Mouse (Mus musculus) hindbrain, embryonic 11.5 days (tissue): ENCODE data around the gene Zfp423. TPM values are rescaled to one million over a fixed set of nuclear protein-coding genes. Genes with fewer than 3 reads are reported as not detected.

ENCODE experiments used
- ATAC-seq: fragments of 200-750 bp; cut with Nextera tagmentation; 2 replicates; pipeline ENCODE4 v1.8.0; 2017; ENCODE audit warnings: mild to moderate bottlenecking, moderate TSS enrichment, moderate library complexity; ENCODE audit not compliant: low FRiP score
- DNase-seq: peaks from one replicate; pipeline ENCODE4 v3.0.0-alpha.2; 2015; ENCODE audit warnings: low spot score
- H3K27ac ChIP-seq: fragments of 300-500 bp; sonication (generic); 2 replicates; pipeline ENCODE4 v1.5.1; 2014; ENCODE audit warnings: mild to moderate bottlenecking, low read depth, low read length
- H3K27me3 ChIP-seq: fragments of 300-500 bp; sonication (generic); 2 replicates; pipeline ENCODE4 v1.6.1; 2014; ENCODE audit warnings: mild to moderate bottlenecking, low read length, moderate library complexity, mixed read lengths; ENCODE audit not compliant: control insufficient read depth, insufficient read depth
- H3K36me3 ChIP-seq: fragments of 300-500 bp; sonication (generic); 2 replicates; pipeline ENCODE4 v1.6.1; 2014; ENCODE audit warnings: mild to moderate bottlenecking, low read length, moderate library complexity, mixed read lengths; ENCODE audit not compliant: control insufficient read depth, insufficient read depth
- H3K4me1 ChIP-seq: fragments of 300-500 bp; sonication (generic); replicated peaks from 2 replicates; pipeline ENCODE4 v1.6.1; 2014; ENCODE audit warnings: low read length, mixed read lengths; ENCODE audit not compliant: control insufficient read depth, insufficient read depth
- H3K4me2 ChIP-seq: fragments of 300-500 bp; sonication (generic); replicated peaks from 2 replicates; pipeline ENCODE4 v1.6.1; 2014; ENCODE audit warnings: mild to moderate bottlenecking, low read depth, low read length
- H3K4me3 ChIP-seq: fragments of 300-500 bp; sonication (generic); 2 replicates; pipeline ENCODE4 v1.5.1; 2014; ENCODE audit warnings: low read depth, low read length
- H3K9ac ChIP-seq: fragments of 300-500 bp; sonication (generic); 2 replicates; pipeline ENCODE4 v1.6.1; 2014; ENCODE audit warnings: low read depth, low read length
- H3K9me3 ChIP-seq: fragments of 300-500 bp; sonication (generic); 2 replicates; pipeline ENCODE4 v1.6.1; 2016; ENCODE audit warnings: low read length; ENCODE audit not compliant: control insufficient read depth
- WGBS: fragments of 180-500 bp; shearing (Covaris S2); extraction: QIAGEN DNeasy Blood & Tissue Kit; methylation state at CpG from one replicate; pipeline ENCODE4 v1.1.7; 2014; 5-methylcytosine and 5-hydroxymethylcytosine counted together
- polyA plus RNA-seq: library from polyadenylated mRNA; unstranded; fragments of >200 nt; fragmentation: Nextera tagmentation; extraction: Ambion mirVana; gene quantifications from 2 replicates; pipeline ENCODE4 v1.2.1, GENCODE M21; 2014

Zfp423 gene
- polyA plus RNA-seq, 1 experiment from 2014 or later = 49.5 TPM

DNA sequence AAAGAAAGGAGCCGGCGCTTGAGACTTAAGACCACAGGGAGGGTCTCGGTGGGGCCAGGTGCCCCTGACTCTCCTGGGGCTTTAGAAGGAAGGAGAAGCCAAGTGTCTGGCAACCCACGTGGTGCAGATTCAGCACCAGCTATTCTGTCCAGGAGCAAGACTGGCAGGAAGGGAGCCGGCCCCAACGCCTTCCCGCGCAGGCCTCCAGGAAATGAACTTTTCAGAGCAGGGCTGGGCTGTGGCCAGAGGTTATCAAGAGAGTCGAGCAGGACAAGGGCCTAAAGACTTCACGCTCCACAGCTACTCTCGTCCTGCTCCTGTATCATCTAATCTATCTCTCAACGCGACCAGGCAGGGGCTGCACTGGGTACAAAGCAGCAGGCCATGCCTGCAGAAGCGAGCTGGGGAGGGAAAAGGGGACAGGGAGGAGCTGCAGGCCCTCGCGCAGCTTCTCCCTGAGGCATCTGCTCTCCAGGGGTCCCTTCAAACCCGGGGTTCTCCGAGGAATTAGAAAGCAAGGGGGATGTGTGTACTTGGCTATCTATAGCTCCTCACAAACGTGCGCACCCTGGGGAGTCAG is 1.4 kb downstream of the Zfp423 start:
- 0% methylated on average over 20 of the region's 20 CpGs for WGBS
- Histone ChIP-seq H3K9me3 (no peaks in the 10 kb centered on the region), H3K27me3 (peaks cover 3% of the 10 kb centered on the region; the same call in 1 of the 2 replicates), H3K4me2 (peak overlapping the region; percentile 96), H3K4me3 (peak overlapping the region; percentile 92), H3K27ac (peak overlapping the region; percentile 99), H3K4me1 (peaks cover 22% of the 10 kb centered on the region), H3K36me3 (no peaks in the 10 kb centered on the region), H3K9ac (peak overlapping the region; percentile 99)
- ATAC-seq (no peak), DNase-seq (peak; percentile 58)

DNA sequence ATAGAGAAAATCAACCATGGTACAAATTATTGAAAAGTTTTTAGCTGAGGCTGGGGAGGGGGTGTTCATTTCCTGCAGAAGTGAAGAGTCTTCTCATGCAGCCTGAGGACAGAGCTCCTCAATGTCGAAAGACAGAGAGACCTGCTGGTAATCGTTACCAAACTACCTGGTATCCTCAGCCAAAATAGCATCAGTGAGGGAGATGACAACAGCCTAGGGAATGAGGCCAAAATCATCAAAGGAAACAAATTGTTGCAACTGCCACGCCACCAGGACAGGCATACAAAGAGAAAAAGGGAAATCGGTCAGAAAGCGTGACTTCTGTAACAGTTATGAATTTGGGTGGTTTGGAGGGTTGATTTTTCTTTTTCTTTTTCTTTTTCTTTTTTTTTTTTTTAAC is 3.4 kb downstream of the Zfp423 start:
- H3K4me2 ChIP-seq = 0 out of 2 replicates have a peak overlapping the region, but pooled peaks have one; percentile 22
- DNase-seq = no peak

GRCm38 (mm10) chr8:87953473-87953872 is 5.9 kb downstream of the Zfp423 start:
- H3K27me3 ChIP-seq = no peaks in the 10 kb centered on the region
- WGBS = 18% methylated on average over 5 of the region's 5 CpGs
- no peak for ATAC-seq
- peaks cover 17% of the 10 kb centered on the region for H3K4me1 ChIP-seq
- H3K4me2 ChIP-seq = no peak overlapping the region
- no peaks in the 10 kb centered on the region for H3K9me3 ChIP-seq
- H3K27ac ChIP-seq = no peak overlapping the region
- no peaks in the 10 kb centered on the region for H3K36me3 ChIP-seq
- no peak overlapping the region for H3K9ac ChIP-seq
- peak; percentile 52 for DNase-seq
- no peak overlapping the region for H3K4me3 ChIP-seq

More for the DNA sequence above, 3.4 kb downstream of the Zfp423 start:
- H3K4me3 ChIP-seq = no peak overlapping the region
- peaks cover 14% of the 10 kb centered on the region for H3K4me1 ChIP-seq
- no peaks in the 10 kb centered on the region for H3K9me3 ChIP-seq
- no peak for ATAC-seq
- no peak overlapping the region for H3K9ac ChIP-seq
- H3K36me3 ChIP-seq = no peaks in the 10 kb centered on the region
- no peak overlapping the region for H3K27ac ChIP-seq
- 46% methylated on average over 5 of the region's 5 CpGs for WGBS
- H3K27me3 ChIP-seq = no peaks in the 10 kb centered on the region

DNA sequence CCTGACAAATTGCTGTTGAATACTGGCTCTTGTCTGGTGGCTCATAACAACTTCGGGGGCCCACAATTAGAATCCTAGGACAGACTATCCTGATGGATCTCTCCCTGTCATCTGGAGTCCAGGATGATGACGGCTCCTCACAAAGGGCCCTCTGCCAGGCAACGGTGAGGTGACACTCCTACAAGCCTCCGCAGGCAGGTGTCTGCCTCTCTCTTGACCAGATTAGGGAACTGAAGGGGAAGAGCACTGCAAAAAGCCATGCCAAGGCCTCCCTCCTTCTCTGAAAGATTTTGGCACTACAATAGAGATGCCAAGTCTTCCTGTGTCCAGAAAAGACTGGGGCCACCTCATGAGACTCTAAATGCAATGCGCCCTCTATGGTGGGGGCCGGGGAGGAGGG is 7.1 kb downstream of the Zfp423 start:
- ATAC-seq = no peak
- WGBS = 70% methylated on average over 6 of the region's 6 CpGs
- Histone ChIP-seq H3K9me3 (no peaks in the 10 kb centered on the region), H3K9ac (no peak overlapping the region), H3K4me2 (no peak overlapping the region), H3K27me3 (no peaks in the 10 kb centered on the region), H3K4me1 (peaks cover 14% of the 10 kb centered on the region), H3K36me3 (no peaks in the 10 kb centered on the region), H3K4me3 (no peak overlapping the region), H3K27ac (no peak overlapping the region)
- DNase-seq = no peak

DNA sequence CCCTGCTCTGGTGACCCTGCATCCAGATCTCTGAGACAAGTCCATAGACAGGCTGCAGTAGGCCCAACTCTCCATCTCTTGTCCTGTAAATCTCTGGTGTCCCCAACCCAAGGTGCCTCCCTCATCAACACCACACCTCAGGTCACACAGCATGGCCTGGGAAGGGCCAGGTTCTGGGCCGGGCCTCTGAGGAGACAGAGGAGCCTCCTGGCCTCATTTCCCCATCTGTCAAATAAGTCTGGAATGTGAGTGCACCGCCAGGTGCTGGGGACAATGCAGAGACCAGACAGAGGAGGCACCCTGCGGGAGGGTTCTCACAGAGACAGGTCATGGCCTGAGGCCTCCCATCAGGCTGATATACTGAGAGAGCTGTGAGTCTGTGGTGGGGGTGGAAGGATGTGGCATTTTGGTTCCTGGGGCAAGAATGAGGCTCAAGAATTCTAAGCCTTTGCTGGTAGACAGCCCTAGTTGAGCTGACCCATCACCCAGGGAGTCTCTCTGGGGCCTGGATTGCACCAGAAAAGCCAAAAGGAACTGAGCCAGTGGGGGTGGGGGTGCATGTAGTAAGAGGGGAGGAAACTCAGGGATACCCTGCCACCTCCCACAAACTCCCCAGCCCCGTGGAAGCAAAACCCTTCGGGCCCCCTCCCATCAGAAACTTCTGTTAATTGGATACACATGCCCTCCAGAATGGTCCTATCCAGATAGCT is 15.0 kb downstream of the Zfp423 start:
- peak; percentile 54 for DNase-seq
- 16% methylated on average over 5 of the region's 5 CpGs for WGBS
- Histone ChIP-seq H3K27ac (peak overlapping the region; percentile 34; the same call in 1 of the 2 replicates), H3K4me2 (peak overlapping the region; percentile 65), H3K27me3 (no peaks in the 10 kb centered on the region), H3K4me3 (no peak overlapping the region), H3K9ac (no peak overlapping the region; the same call in 1 of the 2 replicates), H3K4me1 (peaks cover 27% of the 10 kb centered on the region), H3K9me3 (no peaks in the 10 kb centered on the region), H3K36me3 (no peaks in the 10 kb centered on the region)
- peak; percentile 41 for ATAC-seq

- Histone ChIP-seq H3K4me3 (peak overlapping the region; percentile 24), H3K4me1 (peaks cover 32% of the 10 kb centered on the region), H3K9ac (peak overlapping the region; percentile 28; the same call in 1 of the 2 replicates), H3K4me2 (peak overlapping the region; percentile 65), H3K27ac (peak overlapping the region; percentile 34; the same call in 1 of the 2 replicates), H3K27me3 (no peaks in the 10 kb centered on the region), H3K9me3 (no peaks in the 10 kb centered on the region), H3K36me3 (no peaks in the 10 kb centered on the region)
- ATAC-seq (peak; percentile 53; the same call in 1 of the 2 replicates), DNase-seq (no peak)
- WGBS = 2% methylated on average over 42 of the region's 42 CpGs
These were observed 15.7 kb downstream of the Zfp423 start for GRCm38 (mm10) chr8:87943651-87944091.

GRCm38 (mm10) chr8:87940646-87941045 is 18.7 kb downstream of the Zfp423 start:
- Histone ChIP-seq H3K4me3 (no peak overlapping the region), H3K4me1 (peaks cover 45% of the 10 kb centered on the region), H3K27me3 (no peaks in the 10 kb centered on the region), H3K9me3 (no peaks in the 10 kb centered on the region), H3K27ac (0 out of 2 replicates have a peak overlapping the region, but pooled peaks have one; percentile 39), H3K4me2 (no peak overlapping the region), H3K9ac (no peak overlapping the region), H3K36me3 (no peaks in the 10 kb centered on the region)
- WGBS = 21% methylated on average over 6 of the region's 6 CpGs
- ATAC-seq = no peak
- DNase-seq = no peak

GRCm38 (mm10) chr8:87939308-87939936 is 20.0 kb downstream of the Zfp423 start:
- Histone ChIP-seq H3K9ac (peak overlapping the region; percentile 46), H3K27me3 (no peaks in the 10 kb centered on the region), H3K9me3 (no peaks in the 10 kb centered on the region), H3K4me2 (peak overlapping the region; percentile 40), H3K4me1 (peaks cover 47% of the 10 kb centered on the region), H3K36me3 (no peaks in the 10 kb centered on the region), H3K4me3 (no peak overlapping the region), H3K27ac (peak overlapping the region; percentile 88)
- ATAC-seq = no peak
- DNase-seq = no peak
- WGBS = 11% methylated on average over 8 of the region's 8 CpGs
